Mouse (Mus musculus) lung, postnatal 0 days (tissue): ENCODE data around the gene Cd47. TPM values are rescaled to one million over a fixed set of nuclear protein-coding genes. Genes with fewer than 3 reads are reported as not detected.

Experiments
- ATAC-seq: fragments of 200-750 bp; cut with Nextera tagmentation; 2 replicates; pipeline ENCODE4 v1.8.0; 2017; ENCODE audit warnings: moderate library complexity
- DNase-seq: peaks from one replicate; pipeline ENCODE4 v3.0.0-alpha.2; 2016; ENCODE audit warnings: low spot score
- H3K27ac ChIP-seq: fragments of 300-500 bp; sonication (generic); 2 replicates; pipeline ENCODE4 v1.5.1; 2014; ENCODE audit warnings: antibody characterized with exemption, mild to moderate bottlenecking, low read length, mixed read lengths
- H3K27me3 ChIP-seq: fragments of 300-500 bp; sonication (generic); replicated peaks from 2 replicates; pipeline ENCODE4 v1.6.1; 2014; ENCODE audit warnings: low read length, mixed read lengths; ENCODE audit not compliant: insufficient read depth
- H3K36me3 ChIP-seq: fragments of 300-500 bp; sonication (generic); 2 replicates; pipeline ENCODE4 v1.6.1; 2014; ENCODE audit warnings: low read length, mixed read lengths; ENCODE audit not compliant: insufficient read depth
- H3K4me1 ChIP-seq: fragments of 300-500 bp; sonication (generic); 2 replicates; pipeline ENCODE4 v1.6.1; 2014; ENCODE audit warnings: antibody characterized with exemption, low read depth, low read length, mixed read lengths; ENCODE audit not compliant: insufficient read depth
- H3K4me2 ChIP-seq: fragments of 300-500 bp; sonication (generic); replicated peaks from 2 replicates; pipeline ENCODE4 v1.6.1; 2014; ENCODE audit warnings: low read depth, mild to moderate bottlenecking, low read length, moderate library complexity, mixed read lengths
- H3K4me3 ChIP-seq: fragments of 300-500 bp; sonication (generic); 2 replicates; pipeline ENCODE4 v1.5.1; 2014; ENCODE audit warnings: low read depth, low read length
- H3K9ac ChIP-seq: fragments of 300-500 bp; sonication (generic); replicated peaks from 2 replicates; pipeline ENCODE4 v1.6.1; 2014; ENCODE audit warnings: low read depth, mild to moderate bottlenecking
- H3K9me3 ChIP-seq: fragments of 300-500 bp; sonication (generic); 2 replicates; pipeline ENCODE4 v1.6.1; 2016; ENCODE audit warnings: low read length, mixed read lengths
- CTCF ChIP-seq: IDR thresholded peaks from 2 replicates; pipeline ENCODE4 v1.5.1; 2016; ENCODE audit warnings: antibody characterized with exemption, mild to moderate bottlenecking
- EP300 ChIP-seq: IDR thresholded peaks from 2 replicates; pipeline ENCODE4 v1.6.1; 2016; ENCODE audit warnings: antibody characterized with exemption, mild to moderate bottlenecking, control low read depth
- WGBS: fragments of 180-500 bp; shearing (Covaris S2); extraction: QIAGEN DNeasy Blood & Tissue Kit; methylation state at CpG from one replicate; pipeline ENCODE4 v1.1.7; 2014; 5-methylcytosine and 5-hydroxymethylcytosine counted together
- polyA plus RNA-seq: library from polyadenylated mRNA; unstranded; fragments of >200 nt; fragmentation: Nextera tagmentation; extraction: Ambion mirVana; gene quantifications from 2 replicates; pipeline ENCODE4 v1.2.1, GENCODE M21; 2015

Gene Cd47
- polyA plus RNA-seq, 1 experiment from 2014 or later: 219 TPM

- no peaks in the 10 kb centered on the region for H3K9me3 ChIP-seq
- ATAC-seq (peak; percentile 74), DNase-seq (peak; percentile 41)
- TF ChIP-seq EP300 (no peak), CTCF (no peak)
- 41% methylated on average over 11 of the region's 11 CpGs for WGBS
- H3K27me3 ChIP-seq: no peaks in the 10 kb centered on the region
- H3K36me3 ChIP-seq: no peaks in the 10 kb centered on the region
- 0 out of 2 replicates have a peak overlapping the region, but pooled peaks have one; percentile 9 for H3K4me2 ChIP-seq
- no peak overlapping the region for H3K9ac ChIP-seq
- no peak overlapping the region for H3K27ac ChIP-seq
- H3K4me3 ChIP-seq: no peak overlapping the region
- peaks cover 4% of the 10 kb centered on the region; the same call in 1 of the 2 replicates for H3K4me1 ChIP-seq
Measured at GRCm38 (mm10) chr16:49937218-49938165, 137.2 kb downstream of the Cd47 start.

- Histone ChIP-seq H3K9me3 (no peaks in the 10 kb centered on the region), H3K4me1 (peaks cover 4% of the 10 kb centered on the region; the same call in 1 of the 2 replicates), H3K4me2 (no peak overlapping the region), H3K9ac (no peak overlapping the region), H3K4me3 (no peak overlapping the region), H3K27me3 (no peaks in the 10 kb centered on the region), H3K36me3 (no peaks in the 10 kb centered on the region), H3K27ac (no peak overlapping the region)
- DNase-seq (no peak), ATAC-seq (no peak; the same call in 1 of the 2 replicates)
- WGBS: 83% methylated on average over 7 of the region's 7 CpGs
- no peak for TF ChIP-seq EP300
- TF ChIP-seq CTCF: peak; percentile 58
Measured at GRCm38 (mm10) chr16:49938483-49939301, 138.4 kb downstream of the Cd47 start.

GRCm38 (mm10) chr16:49939376-49939775 is 139.0 kb downstream of the Cd47 start:
- Histone ChIP-seq H3K27ac (no peak overlapping the region), H3K4me3 (no peak overlapping the region), H3K4me2 (no peak overlapping the region), H3K36me3 (no peaks in the 10 kb centered on the region), H3K9ac (no peak overlapping the region), H3K9me3 (no peaks in the 10 kb centered on the region), H3K27me3 (no peaks in the 10 kb centered on the region), H3K4me1 (peaks cover 4% of the 10 kb centered on the region; the same call in 1 of the 2 replicates)
- WGBS: 92% methylated on average over 2 of the region's 2 CpGs
- ATAC-seq: no peak
- DNase-seq: no peak
- no peak for TF ChIP-seq EP300
- no peak for TF ChIP-seq CTCF

GRCm38 (mm10) chr16:49940473-49940872 is 140.1 kb downstream of the Cd47 start:
- no peaks in the 10 kb centered on the region for H3K36me3 ChIP-seq
- H3K4me3 ChIP-seq: no peak overlapping the region
- H3K4me1 ChIP-seq: peaks cover 4% of the 10 kb centered on the region; the same call in 1 of the 2 replicates
- no peaks in the 10 kb centered on the region for H3K27me3 ChIP-seq
- H3K9ac ChIP-seq: no peak overlapping the region
- no peak overlapping the region for H3K4me2 ChIP-seq
- no peak overlapping the region for H3K27ac ChIP-seq
- ATAC-seq (no peak), DNase-seq (no peak)
- no peaks in the 10 kb centered on the region for H3K9me3 ChIP-seq
- TF ChIP-seq EP300: no peak
- TF ChIP-seq CTCF: no peak

- no peak for DNase-seq
- ATAC-seq: no peak
- Histone ChIP-seq H3K27me3 (no peaks in the 10 kb centered on the region), H3K36me3 (no peaks in the 10 kb centered on the region), H3K9ac (no peak overlapping the region), H3K4me1 (peaks cover 4% of the 10 kb centered on the region; the same call in 1 of the 2 replicates), H3K4me2 (no peak overlapping the region), H3K27ac (no peak overlapping the region), H3K4me3 (no peak overlapping the region), H3K9me3 (no peaks in the 10 kb centered on the region)
- WGBS: 89% methylated on average over 1 of the region's 1 CpGs
- no peak for TF ChIP-seq EP300
- TF ChIP-seq CTCF: no peak
Measured at GRCm38 (mm10) chr16:49941031-49941430, 140.7 kb downstream of the Cd47 start.

- Histone ChIP-seq H3K27me3 (no peaks in the 10 kb centered on the region), H3K9ac (no peak overlapping the region), H3K4me3 (no peak overlapping the region), H3K4me1 (no peaks in the 10 kb centered on the region), H3K4me2 (no peak overlapping the region), H3K36me3 (no peaks in the 10 kb centered on the region), H3K27ac (no peak overlapping the region), H3K9me3 (no peaks in the 10 kb centered on the region)
- no peak for DNase-seq
- ATAC-seq: no peak
- 60% methylated on average over 1 of the region's 1 CpGs for WGBS
- no peak for TF ChIP-seq CTCF
- no peak for TF ChIP-seq EP300
Measured at GRCm38 (mm10) chr16:49943726-49944125, 143.4 kb downstream of the Cd47 start.
